Mouse (Mus musculus) heart, adult 2 months (tissue): ENCODE results near the gene Kremen2.

Experiments used
- CTCF ChIP-seq: fragments of 200-600 bp; IDR thresholded peaks from 2 replicates; pipeline ENCODE4 v1.8.1; 2022; ENCODE audit warnings: antibody characterized with exemption, mild to moderate bottlenecking, moderate library complexity
- EP300 ChIP-seq: fragments of 200-500 bp; IDR thresholded peaks from 2 replicates; pipeline ENCODE4 v1.6.1; 2011; ENCODE audit warnings: low read depth, low read length, control low read depth; ENCODE audit not compliant: insufficient read depth
- POLR2A ChIP-seq: fragments of 200-500 bp; IDR thresholded peaks from 2 replicates; pipeline ENCODE4 v1.6.1; 2011; ENCODE audit warnings: mild to moderate bottlenecking, low read depth, low read length, control low read depth; ENCODE audit not compliant: insufficient read depth

DNA sequence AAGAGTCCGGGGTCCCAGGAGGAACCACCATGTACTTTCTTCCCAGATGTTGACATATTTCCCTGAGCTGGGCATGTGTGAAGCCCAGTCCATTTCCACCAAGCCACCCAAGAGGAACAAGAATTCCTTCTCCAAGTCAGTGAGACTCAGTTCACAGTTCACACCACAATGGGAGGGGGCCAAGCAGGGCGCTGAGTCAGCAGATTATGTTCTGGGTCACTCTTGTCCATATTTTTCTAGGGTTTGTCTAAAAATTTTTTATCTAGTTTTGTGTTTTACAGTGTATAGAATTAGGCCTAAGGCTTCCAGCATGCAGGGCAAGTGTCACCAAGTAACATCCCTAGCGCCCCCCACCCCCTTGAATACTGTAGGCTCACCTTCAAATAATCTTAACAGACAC is 15.5 kb upstream of the Kremen2 start:
- no peak for TF ChIP-seq POLR2A
- no peak for TF ChIP-seq CTCF
- no peak for TF ChIP-seq EP300
